Mouse (Mus musculus) liver, adult 2 months (tissue): ENCODE data around the gene Zfp113. TPM values are rescaled to one million over a fixed set of nuclear protein-coding genes. Genes with fewer than 3 reads are reported as not detected.

Experiments used
- DNase-seq: peaks from one replicate; pipeline ENCODE4 v3.0.0-alpha.2; 2011; ENCODE audit warnings: low read depth, low spot score; ENCODE audit errors: extremely low read depth
- H3K27ac ChIP-seq: fragments of 200-500 bp; replicated peaks from 2 replicates; pipeline ENCODE4 v1.5.1; 2012; ENCODE audit warnings: low read depth, mild to moderate bottlenecking, control low read depth, inconsistent platforms, low read length; ENCODE audit not compliant: insufficient read depth
- H3K27me3 ChIP-seq: fragments of 200-500 bp; 2 replicates; pipeline ENCODE4 v1.6.1; 2012; ENCODE audit warnings: mild to moderate bottlenecking, moderate library complexity, low read length, inconsistent platforms; ENCODE audit not compliant: control insufficient read depth, insufficient read depth
- H3K36me3 ChIP-seq: fragments of 200-500 bp; 2 replicates; pipeline ENCODE4 v1.6.1; 2012; ENCODE audit warnings: low read length, inconsistent platforms; ENCODE audit not compliant: control insufficient read depth, insufficient read depth
- H3K4me1 ChIP-seq: fragments of 200-500 bp; 2 replicates; pipeline ENCODE4 v1.6.1; 2011; ENCODE audit warnings: low read length; ENCODE audit not compliant: control insufficient read depth, insufficient read depth
- H3K4me3 ChIP-seq: fragments of 200-500 bp; 2 replicates; pipeline ENCODE4 v1.5.1; 2011; ENCODE audit warnings: low read depth, mild to moderate bottlenecking, control low read depth, low read length, moderate library complexity; ENCODE audit not compliant: insufficient read depth
- H3K79me2 ChIP-seq: fragments of 200-500 bp; 2 replicates; pipeline ENCODE4 v1.6.1; 2012; ENCODE audit warnings: inconsistent platforms, mild to moderate bottlenecking, low read length, moderate library complexity; ENCODE audit not compliant: control insufficient read depth, insufficient read depth
- H3K9ac ChIP-seq: fragments of 200-500 bp; 2 replicates; pipeline ENCODE4 v1.6.1; 2012; ENCODE audit warnings: low read depth, mild to moderate bottlenecking, control low read depth, inconsistent platforms, low read length
- CTCF ChIP-seq: fragments of 200-500 bp; IDR thresholded peaks from 2 replicates; pipeline ENCODE4 v1.5.1; 2011; ENCODE audit warnings: low read depth, low read length, control low read depth
- POLR2A ChIP-seq: fragments of 200-500 bp; IDR thresholded peaks from 2 replicates; pipeline ENCODE4 v1.6.1; 2011; ENCODE audit warnings: low read length, control low read depth; ENCODE audit not compliant: insufficient read depth; ENCODE audit errors: extremely low read depth
- WGBS: fragments of 180-500 bp; shearing (Covaris S2); methylation state at CpG from one replicate; pipeline ENCODE4 v1.1.7; 2018; 5-methylcytosine and 5-hydroxymethylcytosine counted together
- polyA plus RNA-seq: library from polyadenylated mRNA; depleted of rRNA; stranded (reverse); fragments of >200 nt; gene quantifications from 2 replicates; pipeline ENCODE4 v1.2.3, GENCODE M21; 2012
- total RNA-seq: library from RNA; depleted of rRNA; stranded (reverse); fragments of >200 nt; gene quantifications from 2 replicates; pipeline ENCODE4 v1.2.3, GENCODE M21; 2014

The Zfp113 gene
- total and polyA plus RNA-seq, 2 experiments: 3.8 to 4.2 TPM

GRCm38 (mm10) chr5:138160842-138161665 is 5.5 kb upstream of the Zfp113 start, which contains the start of gene Cops6:
TSS of gene Cops6 (plus strand) at chr5:138161071.
- Histone ChIP-seq H3K79me2 (peaks cover 2% of the 10 kb centered on the region; the same call in 1 of the 2 replicates), H3K9ac (peak within 1 kb of the TSS; percentile 90), H3K27ac (peak within 1 kb of the TSS; percentile 28), H3K4me3 (peak within 1 kb of the TSS; percentile 95), H3K36me3 (peaks cover 17% of the 10 kb centered on the region; the same call in 1 of the 2 replicates), H3K27me3 (no peaks in the 10 kb centered on the region), H3K4me1 (peaks cover 7% of the 10 kb centered on the region)
- WGBS: under 1% methylated on average over 42 of the region's 42 CpGs
- DNase-seq: peak; percentile 78
- TF ChIP-seq POLR2A: peak; percentile 52; the same call in 1 of the 2 replicates
- TF ChIP-seq CTCF: no peak

GRCm38 (mm10) chr5:138160224-138160762 is 4.7 kb upstream of the Zfp113 start:
- TF ChIP-seq POLR2A (no peak), CTCF (no peak)
- peaks cover 2% of the 10 kb centered on the region; the same call in 1 of the 2 replicates for H3K79me2 ChIP-seq
- H3K27ac ChIP-seq: no peak overlapping the region

GRCm38 (mm10) chr5:138154390-138154789 is 1.2 kb downstream of the Zfp113 start:
- Histone ChIP-seq H3K27ac (no peak overlapping the region), H3K4me1 (peaks cover 9% of the 10 kb centered on the region; the same call in 1 of the 2 replicates), H3K36me3 (peaks cover 21% of the 10 kb centered on the region), H3K27me3 (no peaks in the 10 kb centered on the region), H3K9ac (no peak overlapping the region), H3K4me3 (no peak overlapping the region; the same call in 1 of the 2 replicates), H3K79me2 (no peaks in the 10 kb centered on the region)
- TF ChIP-seq CTCF: no peak
- TF ChIP-seq POLR2A: no peak
- 9% methylated on average over 3 of the region's 3 CpGs for WGBS
- DNase-seq: peak; percentile 88

More at GRCm38 (mm10) chr5:138160224-138160762, 4.7 kb upstream of the Zfp113 start:
- peaks cover 7% of the 10 kb centered on the region for H3K4me1 ChIP-seq
- no peak overlapping the region for H3K9ac ChIP-seq
- WGBS: 53% methylated on average over 7 of the region's 7 CpGs
- H3K4me3 ChIP-seq: no peak overlapping the region; the same call in 1 of the 2 replicates
- H3K27me3 ChIP-seq: no peaks in the 10 kb centered on the region
- no peak for DNase-seq
- H3K36me3 ChIP-seq: peaks cover 14% of the 10 kb centered on the region; the same call in 1 of the 2 replicates

- H3K4me3 ChIP-seq: no peak overlapping the region
- no peaks in the 10 kb centered on the region for H3K4me1 ChIP-seq
- no peak for DNase-seq
- peaks cover 6% of the 10 kb centered on the region; the same call in 1 of the 2 replicates for H3K36me3 ChIP-seq
- H3K79me2 ChIP-seq: no peaks in the 10 kb centered on the region
- H3K27me3 ChIP-seq: no peaks in the 10 kb centered on the region
- no peak overlapping the region for H3K27ac ChIP-seq
- no peak overlapping the region for H3K9ac ChIP-seq
- no peak for TF ChIP-seq POLR2A
- no peak for TF ChIP-seq CTCF
- 65% methylated on average over 4 of the region's 4 CpGs for WGBS
These were observed 17.0 kb downstream of the Zfp113 start for GRCm38 (mm10) chr5:138138585-138138984.

- peak; percentile 58 for DNase-seq
- Histone ChIP-seq H3K4me3 (no peak overlapping the region), H3K27ac (no peak overlapping the region), H3K27me3 (no peaks in the 10 kb centered on the region), H3K4me1 (no peaks in the 10 kb centered on the region), H3K79me2 (no peaks in the 10 kb centered on the region), H3K9ac (no peak overlapping the region), H3K36me3 (peaks cover 9% of the 10 kb centered on the region; the same call in 1 of the 2 replicates)
- TF ChIP-seq POLR2A (no peak), CTCF (peak; percentile 58)
- WGBS: 55% methylated on average over 8 of the region's 8 CpGs
These were observed 17.5 kb downstream of the Zfp113 start for GRCm38 (mm10) chr5:138137935-138138549.
